Mouse (Mus musculus) A20 (cell line): ENCODE measurements around the gene Mfsd11.
"Not testable (repeated sequence)": the region's sequence is repeated elsewhere in the genome, so short reads cannot be mapped to it uniquely, and the experiment has no call there.

Experiments used
- DNase-seq: peaks from one replicate; pipeline ENCODE4 v3.0.0-alpha.2; 2011; ENCODE audit warnings: low read depth, low spot score

The Mfsd11 gene

DNA sequence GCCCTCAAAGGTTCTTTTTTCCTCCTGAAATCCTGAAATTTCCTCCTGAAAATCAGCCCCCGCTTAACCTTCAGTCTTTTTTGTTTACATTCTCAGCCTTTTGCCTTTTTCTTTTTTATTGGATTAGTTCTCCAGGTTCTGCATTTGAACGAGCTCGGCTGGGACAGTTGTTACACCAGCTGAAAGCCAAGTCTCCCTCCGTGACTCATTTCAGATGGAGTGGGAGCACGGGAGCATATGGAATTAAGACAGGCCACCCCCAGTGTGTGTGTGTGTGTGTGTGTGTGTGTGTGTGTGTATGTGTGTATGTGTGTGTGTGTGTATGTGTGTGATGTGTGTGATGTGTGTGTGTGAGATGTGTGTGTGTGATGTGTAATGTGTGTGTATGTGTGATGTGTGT, 29.2 kb downstream of the Mfsd11 start:
- no peak for DNase-seq

DNA sequence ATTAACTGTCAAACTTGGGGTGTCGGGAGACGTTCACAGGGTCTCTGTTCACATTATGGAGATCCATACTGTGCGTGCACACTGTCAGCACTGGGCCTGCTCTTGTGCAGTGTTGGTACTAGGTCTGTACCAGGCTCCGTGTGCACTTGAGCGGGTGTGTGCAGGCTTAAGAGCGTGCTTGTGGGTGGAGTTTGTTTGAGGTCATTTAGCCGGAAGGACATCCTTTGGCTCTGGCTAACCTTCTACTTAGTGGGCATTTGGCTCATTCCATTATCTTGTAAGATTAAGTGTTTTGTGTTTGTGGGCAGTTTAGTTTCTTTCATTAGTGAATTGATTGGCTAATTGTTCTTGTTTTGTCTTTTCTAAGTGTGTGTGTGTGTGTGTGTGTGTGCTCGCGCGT, 30.2 kb downstream of the Mfsd11 start:
- DNase-seq: no peak

DNA sequence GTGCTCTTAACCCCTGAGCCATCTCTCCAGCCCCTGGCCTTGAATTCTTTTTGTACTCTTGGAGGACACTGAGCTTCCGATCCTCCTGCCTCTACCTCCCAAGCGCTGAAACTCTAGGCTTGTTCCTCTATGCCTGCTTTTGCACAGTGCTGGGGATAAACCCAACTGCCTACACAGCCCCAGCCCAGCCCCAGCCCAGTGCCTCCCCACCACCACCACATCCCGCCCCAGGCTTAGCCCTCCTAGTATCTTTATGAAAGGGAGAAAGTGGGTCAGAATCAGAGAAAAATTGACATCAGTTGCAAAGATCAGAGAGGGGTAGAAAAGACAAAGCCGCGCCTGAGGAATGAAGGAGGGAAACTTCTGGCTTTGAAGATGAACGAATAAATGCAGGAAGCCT, 31.8 kb downstream of the Mfsd11 start:
- no peak for DNase-seq

DNA sequence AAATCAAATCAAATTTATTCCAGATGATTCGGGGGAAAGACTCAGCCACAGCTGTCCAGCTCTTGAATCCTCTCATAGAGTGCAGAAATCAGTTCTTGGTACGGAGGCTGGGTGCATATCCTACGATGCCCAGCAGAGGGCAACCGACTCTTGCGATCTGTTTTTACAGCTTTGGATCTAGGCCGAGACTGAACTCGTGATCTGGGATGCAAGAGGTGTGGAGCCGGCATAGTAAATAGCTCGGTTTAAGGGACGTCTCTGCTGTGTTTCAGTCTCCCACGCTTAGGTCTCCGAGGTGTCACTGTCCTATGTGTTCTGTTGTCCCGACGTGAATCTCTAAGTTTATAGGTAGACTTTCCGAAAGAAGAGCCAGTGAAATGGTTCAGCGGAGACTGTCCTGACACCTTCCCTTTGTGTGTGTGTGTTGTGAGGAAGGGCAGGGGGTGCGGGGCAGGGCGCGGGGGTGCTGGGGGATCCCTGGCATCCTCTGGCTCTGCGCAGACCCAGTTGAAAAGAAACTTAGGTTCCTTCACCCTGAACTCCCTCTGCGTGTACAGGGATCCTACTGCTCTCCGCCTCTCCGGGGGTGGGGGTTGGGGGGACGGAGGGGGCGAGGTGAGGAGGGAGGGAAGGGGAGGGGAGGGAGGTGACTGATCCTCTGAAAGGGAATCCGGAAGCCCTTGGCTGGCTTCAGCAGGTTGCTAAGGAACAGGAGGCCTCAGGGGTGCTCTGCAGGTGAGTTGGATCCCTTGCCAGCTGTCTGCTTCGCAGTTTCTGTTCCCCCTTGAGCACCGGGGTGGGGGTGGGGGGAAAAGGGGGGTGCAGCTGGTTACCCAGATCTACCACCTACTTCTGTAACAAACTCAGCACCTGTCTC, 33.3 kb downstream of the Mfsd11 start:
- peak; percentile 94 for DNase-seq

DNA sequence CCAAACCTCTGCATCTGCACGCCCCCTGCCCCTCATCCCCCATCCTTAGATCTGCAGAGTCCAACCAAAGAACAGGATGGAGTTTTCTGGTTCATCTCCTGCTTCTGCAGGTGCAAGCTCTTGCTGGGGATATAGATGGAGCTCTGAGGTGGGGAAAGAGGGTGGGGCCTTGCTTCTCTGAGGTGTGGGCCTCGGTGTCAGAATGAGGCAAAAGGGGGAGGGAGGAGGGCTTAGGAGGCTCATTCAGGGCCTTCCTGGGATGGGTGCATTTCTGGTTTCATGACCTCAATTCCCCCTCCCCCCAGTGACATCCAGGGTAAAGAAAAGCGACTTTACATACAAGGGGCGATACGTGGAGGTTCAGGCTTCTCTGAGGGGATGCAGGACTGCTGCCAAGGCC, 34.9 kb downstream of the Mfsd11 start:
- DNase-seq: no peak

DNA sequence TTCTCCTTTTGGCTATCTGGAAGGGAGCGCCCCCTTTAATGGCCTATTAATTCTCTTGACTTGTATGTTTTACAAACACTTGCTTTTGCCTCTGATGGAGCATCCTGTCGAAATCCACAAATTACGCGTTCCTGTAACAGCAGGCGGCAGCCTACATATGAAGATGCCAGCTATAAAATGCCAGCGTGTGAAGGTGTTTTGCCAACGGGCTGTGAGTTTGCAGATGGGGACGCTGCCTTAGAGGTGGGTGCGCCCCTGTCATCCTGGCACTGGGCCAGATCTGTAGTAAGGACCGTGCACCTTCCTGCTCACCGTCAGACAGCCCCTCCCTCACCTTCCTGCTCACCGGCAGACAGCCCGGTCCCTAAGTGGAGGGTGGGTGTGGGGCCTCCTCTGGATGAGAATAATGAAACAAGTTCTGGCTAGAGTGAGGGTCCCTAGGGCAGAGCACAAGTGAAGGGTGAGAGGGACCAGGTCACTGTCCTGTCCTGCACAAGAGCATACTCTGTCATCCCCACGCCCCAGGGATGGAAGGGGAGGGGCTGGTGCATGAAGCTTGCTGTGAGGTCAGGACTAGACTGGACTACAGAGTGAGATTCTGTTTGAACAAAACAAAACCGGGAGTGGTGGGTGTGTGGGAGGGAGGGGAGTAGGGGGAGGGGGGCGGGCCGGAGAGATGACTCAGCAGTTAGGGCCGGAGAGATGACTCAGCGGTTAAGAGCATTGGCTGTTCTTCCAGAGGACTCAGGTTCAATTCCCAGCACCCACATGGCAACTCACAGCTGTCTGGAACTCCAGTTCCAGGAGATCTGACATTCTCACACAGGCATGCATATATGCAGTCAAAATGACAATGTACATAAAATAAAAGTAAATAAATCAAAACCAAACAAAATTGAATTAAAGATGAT, 41.5 kb downstream of the Mfsd11 start:
- DNase-seq: no peak

DNA sequence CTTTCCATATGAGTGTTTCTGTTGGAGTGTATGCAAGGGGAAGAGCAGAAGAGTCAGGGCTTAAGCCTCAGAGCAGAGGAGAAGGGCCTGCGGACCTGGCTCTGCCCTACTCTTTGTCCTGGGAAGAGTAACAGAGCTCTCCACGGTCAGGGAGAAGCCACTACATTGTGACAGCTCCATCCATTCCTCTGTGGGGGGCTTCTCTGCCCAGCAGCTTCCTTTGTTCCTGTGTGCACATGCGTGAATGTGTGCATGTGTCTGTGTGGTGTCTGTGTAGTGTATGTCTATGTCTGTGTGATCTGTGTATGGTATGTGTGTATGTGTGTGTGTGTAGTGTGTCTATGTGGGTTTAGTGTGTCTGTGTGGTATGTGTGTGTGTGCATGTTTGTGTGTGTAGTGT, 43.2 kb downstream of the Mfsd11 start:
- no peak for DNase-seq

DNA sequence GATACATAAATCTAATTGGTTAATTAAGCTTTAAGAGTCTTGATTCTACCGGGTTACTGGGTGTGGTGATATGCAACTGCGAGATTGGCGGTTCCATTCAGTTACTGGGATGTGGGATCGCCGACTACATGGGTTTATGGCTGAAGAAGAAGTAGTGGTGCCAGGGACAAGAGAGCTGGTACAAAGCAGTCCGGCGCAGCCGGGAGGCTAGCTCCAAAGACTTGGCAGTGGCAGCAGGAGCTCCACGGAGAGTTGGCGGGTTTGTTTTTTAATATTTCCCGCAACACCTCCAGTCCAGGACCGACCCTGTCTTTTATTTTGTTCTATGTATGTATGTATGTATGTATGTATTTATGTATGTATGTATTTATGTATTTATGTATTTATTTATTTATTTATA, 47.0 kb downstream of the Mfsd11 start:
- DNase-seq: no peak

DNA sequence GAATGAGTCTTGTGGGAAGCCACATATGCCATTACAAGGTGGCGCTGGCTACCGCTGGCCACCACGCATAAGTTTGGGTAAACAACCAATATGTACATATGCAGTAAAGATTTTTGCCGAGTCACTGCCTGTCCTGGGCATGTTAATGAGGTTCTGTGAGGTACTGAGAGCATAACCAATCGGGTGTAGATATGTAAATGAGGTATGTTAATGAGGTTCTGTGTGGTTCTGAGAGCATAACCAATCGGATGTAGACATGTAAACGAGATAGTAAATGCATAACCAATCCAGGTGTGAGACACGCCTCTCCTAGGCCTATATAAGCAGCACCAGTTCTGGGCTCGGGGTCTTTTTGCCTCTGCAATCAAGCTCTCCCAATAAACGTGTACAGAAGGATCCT, 50.3 kb downstream of the Mfsd11 start:
- DNase-seq: not testable (repeated sequence)

DNA sequence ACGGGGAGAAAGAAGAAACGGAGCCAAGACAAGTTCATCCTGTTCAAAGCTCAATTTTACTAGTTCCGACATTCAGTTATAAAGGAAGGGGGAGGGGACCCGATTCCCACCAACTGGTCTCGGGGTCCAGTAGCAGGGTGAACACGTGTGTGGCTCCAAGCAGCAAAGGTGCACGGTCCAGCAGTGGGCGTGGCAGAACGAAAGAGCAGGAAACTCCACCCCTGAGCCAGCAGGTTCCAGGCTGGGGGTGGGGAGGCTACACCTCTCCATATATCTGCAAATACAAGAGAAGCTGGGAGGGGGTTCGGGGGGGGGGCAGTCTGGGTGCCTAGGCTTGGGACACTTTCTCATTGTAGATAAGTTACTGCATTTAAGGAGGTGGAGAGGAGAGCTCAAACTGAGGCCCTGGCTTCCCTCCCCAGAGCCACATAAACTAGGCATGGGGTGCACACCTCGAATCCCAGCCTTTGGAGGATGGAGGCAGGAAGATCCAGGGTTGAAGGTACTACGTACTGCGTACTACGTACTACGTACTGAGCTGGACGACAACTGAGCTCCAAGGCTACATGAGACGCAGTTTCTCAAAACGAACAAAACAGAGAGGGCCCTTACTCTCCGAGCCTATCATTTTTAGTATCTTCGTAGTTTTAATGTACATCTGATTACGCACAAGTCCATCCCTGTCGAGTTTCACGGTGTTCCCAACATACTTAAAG, 53.7 kb downstream of the Mfsd11 start:
- no peak for DNase-seq

DNA sequence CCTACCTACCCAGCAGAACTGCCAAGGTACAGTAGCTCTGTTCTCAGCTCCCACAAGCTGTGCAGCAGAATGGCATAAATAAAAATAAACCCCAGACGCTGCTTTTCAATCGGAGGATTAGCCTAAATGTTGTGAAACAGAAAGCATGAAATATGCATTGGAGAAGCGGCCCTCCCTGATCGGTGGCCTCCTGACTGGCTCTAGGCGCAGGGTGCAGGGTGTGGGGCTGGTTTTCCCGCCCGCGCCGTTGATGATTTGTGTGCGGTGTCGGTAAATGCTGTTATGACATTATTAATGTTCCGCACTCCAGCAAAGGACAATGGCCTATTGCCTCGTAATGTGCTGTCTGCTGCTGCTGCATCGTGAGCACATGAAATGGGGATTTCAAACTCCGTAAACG, 61.3 kb downstream of the Mfsd11 start:
- no peak for DNase-seq

DNA sequence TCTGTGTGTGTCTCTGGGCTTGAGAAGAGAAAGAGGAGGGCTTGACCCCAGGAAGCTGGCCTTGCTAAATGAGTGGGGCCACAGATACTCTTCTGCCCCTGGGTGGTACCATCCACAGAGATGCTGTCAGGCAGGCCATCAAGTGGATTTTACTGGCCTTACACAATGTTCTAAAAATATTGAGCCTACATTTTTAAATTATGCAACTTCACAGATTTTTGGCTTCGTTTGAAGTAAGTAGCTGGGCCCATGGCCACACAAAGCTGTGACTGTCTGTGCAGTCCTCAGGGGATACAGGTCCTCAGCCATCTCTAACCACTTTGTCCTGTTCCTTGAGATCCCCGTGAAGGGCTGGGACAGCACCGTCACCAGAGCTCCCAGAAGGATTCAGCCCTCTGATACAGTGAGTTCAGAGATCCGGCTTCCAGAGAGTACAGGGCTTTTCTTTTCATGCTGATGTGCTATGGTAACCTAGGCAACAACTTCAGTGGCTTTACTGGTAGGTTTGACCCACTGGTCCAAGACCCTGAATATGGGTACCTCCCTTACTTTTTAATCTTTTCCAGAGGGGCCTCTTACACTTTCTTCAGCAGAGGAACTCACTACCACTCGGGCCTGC, 62.1 kb downstream of the Mfsd11 start:
- DNase-seq: no peak

DNA sequence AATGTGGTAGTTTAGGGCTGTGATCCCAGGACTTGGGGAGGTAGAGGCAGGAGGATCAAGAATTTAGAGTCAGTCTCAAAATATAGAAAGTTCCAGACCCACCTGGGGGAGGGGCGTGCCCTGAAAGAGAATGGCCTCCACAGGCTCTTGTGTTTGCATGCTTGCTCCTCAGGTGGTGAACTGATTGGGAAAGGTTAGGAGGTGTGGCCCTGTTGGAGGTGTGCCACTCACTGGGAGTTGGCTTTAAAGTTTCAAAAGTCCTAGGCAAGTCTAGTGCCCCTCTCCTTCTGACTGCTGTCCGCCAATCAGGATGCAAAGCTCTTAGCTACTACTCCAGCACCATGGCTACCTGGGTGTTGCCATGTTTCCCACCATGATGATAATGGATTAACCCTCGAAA, 63.0 kb downstream of the Mfsd11 start:
- DNase-seq: no peak

DNA sequence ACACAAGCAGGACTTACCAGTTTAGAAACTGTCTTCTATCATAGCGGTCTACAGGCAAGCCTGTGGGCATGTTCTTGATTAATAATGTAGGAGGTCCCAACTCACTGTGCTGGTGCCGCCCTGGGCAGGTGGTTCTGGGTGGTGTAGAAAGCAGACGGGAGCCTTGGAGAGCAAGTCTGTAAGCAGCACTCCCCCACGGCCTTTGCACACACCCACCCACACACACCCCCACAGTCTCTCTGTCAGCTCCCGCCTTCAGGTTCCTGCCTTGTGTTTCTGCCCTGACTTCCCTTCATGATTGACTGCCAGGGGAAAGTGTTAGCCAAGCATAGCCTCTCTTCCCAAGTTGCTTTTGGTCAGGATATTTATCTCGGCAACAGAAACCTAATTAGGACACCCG, 65.1 kb downstream of the Mfsd11 start:
- no peak for DNase-seq

DNA sequence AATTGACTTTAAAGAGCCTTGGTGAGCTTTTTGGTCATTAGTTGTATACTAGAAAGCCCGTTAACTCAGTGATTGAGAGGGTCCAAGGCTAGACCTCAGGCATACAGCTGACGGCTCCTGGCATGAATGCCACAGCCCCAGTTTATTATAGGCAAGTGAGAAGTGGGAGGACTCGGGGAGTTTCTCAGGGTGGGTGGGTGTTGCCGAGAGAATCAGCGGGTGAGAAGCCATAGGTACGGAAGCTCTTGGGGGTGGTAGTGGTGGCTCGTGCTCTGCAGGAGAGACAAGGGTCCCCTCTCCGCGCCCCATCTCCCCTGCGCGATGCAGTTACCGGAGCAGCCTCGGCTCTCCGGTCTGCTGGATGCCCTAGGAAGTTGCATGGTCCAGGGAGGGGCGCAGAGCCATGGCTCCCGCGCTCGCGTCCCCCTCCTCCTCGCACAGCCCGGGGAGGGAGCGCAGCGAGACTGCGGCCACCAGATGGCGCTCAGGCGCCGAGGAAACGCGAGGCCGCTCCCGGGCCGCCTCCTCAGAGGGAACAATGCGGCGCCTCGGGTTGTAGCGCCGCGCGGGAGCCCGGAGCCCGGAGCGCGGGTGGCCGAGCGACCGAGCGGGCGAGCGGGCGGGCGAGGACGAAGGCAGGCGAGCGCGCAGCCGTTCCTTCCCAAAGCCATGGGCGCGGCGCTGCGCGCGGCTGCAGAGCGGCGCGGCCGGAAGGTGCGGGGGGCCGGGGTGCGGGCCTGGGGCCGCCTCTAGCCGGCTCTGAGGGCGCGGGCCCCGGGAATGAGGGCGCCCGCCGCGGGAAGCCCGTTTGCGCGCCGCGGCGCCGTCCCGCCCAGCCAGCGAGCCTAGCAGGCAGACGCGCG, 66.3 kb downstream of the Mfsd11 start, which contains the start of gene Mgat5b:
Mgat5b (plus strand) TSS at position 541 of the 863 bp plus-strand sequence.
- no peak for DNase-seq

DNA sequence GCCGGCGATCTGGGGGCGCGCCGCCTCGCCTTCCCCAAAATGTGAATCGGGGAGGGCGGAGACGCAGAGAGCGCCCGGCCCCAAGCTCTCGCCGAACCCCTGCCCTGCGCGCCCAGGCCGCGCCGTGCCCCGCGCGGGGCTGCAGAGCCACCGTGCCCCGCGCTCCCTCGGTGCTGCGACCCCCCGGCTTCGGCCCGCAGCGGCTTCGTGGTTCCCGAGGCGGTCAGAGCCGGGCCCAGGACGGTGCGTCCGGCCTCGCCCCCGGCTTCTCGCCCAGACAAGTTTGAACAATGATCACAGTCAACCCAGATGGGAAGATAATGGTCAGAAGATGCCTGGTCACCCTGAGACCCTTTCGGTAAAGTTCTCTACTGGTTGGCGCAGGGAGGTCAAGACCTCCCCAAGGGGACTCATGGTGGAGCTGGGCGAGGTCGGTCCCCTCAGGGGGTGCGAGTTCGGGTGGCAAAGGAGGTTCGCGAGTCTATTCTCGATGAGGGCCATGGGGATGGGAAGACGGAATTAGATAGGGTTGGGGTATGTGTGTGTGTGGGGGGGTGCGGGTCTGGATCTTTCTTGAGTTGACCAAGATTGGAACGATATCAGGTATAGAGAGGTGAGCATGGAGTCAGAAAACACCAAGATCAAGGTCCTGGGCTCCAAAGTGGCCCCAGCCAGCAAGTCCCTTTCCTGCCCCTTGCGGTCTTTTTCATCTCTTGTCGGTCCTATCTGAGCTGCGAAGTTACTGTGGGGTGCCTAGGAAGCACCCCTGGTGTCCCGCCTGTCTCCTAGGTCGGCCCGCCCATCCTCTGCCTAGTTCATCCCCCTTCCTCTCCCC, 67.2 kb downstream of the Mfsd11 start:
- no peak for DNase-seq

DNA sequence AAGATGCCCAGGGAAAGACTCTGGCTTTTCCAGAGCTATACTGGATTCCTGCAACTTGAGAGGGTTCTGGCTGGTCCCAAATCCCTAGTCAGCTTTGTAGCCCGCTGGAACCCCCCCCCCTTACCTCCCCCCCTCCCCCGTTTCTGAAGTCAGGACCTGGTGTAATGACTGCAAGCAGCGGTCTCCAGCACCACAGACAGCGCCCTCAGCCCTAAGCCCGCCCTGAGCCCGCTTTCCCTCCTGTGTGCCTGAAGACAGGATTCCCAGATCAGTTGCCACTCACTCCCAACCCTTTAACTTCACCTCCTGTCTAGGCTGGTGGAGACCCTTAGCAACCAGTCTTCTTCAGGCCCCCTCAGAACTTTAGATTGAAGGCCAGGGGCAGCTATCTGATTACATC, 68.5 kb downstream of the Mfsd11 start:
- no peak for DNase-seq

DNA sequence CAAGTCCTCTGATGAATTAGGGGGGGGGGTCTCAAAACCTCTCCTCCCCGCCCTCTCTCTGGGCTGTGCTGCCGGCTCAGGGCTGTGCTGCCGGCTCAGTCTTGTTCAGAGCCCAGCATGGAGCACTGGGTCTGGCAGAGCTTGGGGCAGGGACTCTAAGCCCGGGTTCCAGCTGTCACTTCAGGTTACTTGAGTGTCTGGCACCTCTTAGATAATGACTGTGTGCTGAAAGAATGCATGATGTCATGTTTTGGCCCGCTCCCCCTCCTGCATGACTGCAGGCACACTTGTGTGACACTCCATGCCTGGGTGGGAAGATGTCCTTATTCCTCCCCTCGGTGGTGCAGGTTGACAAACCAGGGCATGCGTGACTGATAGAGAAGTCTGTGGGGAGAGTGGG, 69.8 kb downstream of the Mfsd11 start:
- no peak for DNase-seq
